Mouse (Mus musculus): ENCODE measurements around the gene Olfr73.
"Not testable (repeated sequence)": the region's sequence is repeated elsewhere in the genome, so short reads cannot be mapped to it uniquely, and the experiment has no call there.

The Olfr73 gene

GRCm38 (mm10) chr2:88037599-88037998 is at the start of gene Olfr73:
Olfr73 (minus strand) TSS chr2:88037699.
- DNase-seq (ENCODE audit: low spot score in 2 of 2), result no peak

- DNase-seq (ENCODE audit: low spot score in 2 of 2), result no peak
Measured at GRCm38 (mm10) chr2:88071730-88072129, 34.2 kb upstream of the Olfr73 start, which contains the start of gene Olfr1163. Olfr1163 (minus strand) TSS chr2:88071830.

- no peak for DNase-seq (ENCODE audit: low spot score in 2 of 2)
Measured at GRCm38 (mm10) chr2:88063587-88063986, 26.1 kb upstream of the Olfr73 start.

GRCm38 (mm10) chr2:88051029-88051428 is 13.5 kb upstream of the Olfr73 start, which contains the start of gene Olfr1162:
Olfr1162 (minus strand) TSS chr2:88051129.
- no peak for DNase-seq (ENCODE audit: low spot score in 2 of 2)

GRCm38 (mm10) chr2:88022474-88022873 is 15.0 kb downstream of the Olfr73 start, which contains the start of gene Olfr1161:
Olfr1161 (plus strand) TSS chr2:88022774.
- DNase-seq (ENCODE audit: low spot score in 2 of 2), result not testable (repeated sequence)

- no peak for DNase-seq (ENCODE audit: low spot score in 2 of 2)
Measured at GRCm38 (mm10) chr2:88007515-88008318, 29.8 kb downstream of the Olfr73 start, which contains the start of gene Olfr1160. Olfr1160 (minus strand) TSS chr2:88008268.

- no peak for DNase-seq (ENCODE audit: low spot score in 2 of 2)
Measured at GRCm38 (mm10) chr2:87989813-87990212, 47.7 kb downstream of the Olfr73 start, which contains the start of gene Olfr1158. Olfr1158 (plus strand) TSS chr2:87990113.
